Mouse (Mus musculus) limb, embryonic 11.5 days (tissue): ENCODE data around the gene Endou. TPM values are rescaled to one million over a fixed set of nuclear protein-coding genes. Genes with fewer than 3 reads are reported as not detected.

Experiments used
- ATAC-seq: fragments of 200-750 bp; cut with Nextera tagmentation; 2 replicates; pipeline ENCODE4 v1.8.0; 2017; ENCODE audit warnings: low read depth; ENCODE audit not compliant: insufficient number of reproducible peaks, low FRiP score, low TSS enrichment
- DNase-seq: peaks from one replicate; pipeline ENCODE4 v3.0.0-alpha.2; 2015; ENCODE audit warnings: low spot score
- H3K27ac ChIP-seq: fragments of 300-500 bp; sonication (generic); replicated peaks from 2 replicates; pipeline ENCODE4 v1.5.1; 2014; ENCODE audit warnings: low read depth, mild to moderate bottlenecking, low read length
- H3K27me3 ChIP-seq: fragments of 300-500 bp; sonication (generic); 2 replicates; pipeline ENCODE4 v1.6.1; 2014; ENCODE audit warnings: mild to moderate bottlenecking, low read length, mixed read lengths; ENCODE audit not compliant: control insufficient read depth, insufficient read depth
- H3K36me3 ChIP-seq: fragments of 300-500 bp; sonication (generic); 2 replicates; pipeline ENCODE4 v1.6.1; 2014; ENCODE audit warnings: mild to moderate bottlenecking, low read length, moderate library complexity, mixed read lengths; ENCODE audit not compliant: control insufficient read depth, insufficient read depth
- H3K4me1 ChIP-seq: fragments of 300-500 bp; sonication (generic); 2 replicates; pipeline ENCODE4 v1.6.1; 2014; ENCODE audit warnings: low read length, mixed read lengths; ENCODE audit not compliant: control insufficient read depth, insufficient read depth
- H3K4me2 ChIP-seq: fragments of 300-500 bp; sonication (generic); 2 replicates; pipeline ENCODE4 v1.6.1; 2014; ENCODE audit warnings: low read depth, mild to moderate bottlenecking, moderate library complexity; ENCODE audit not compliant: severe bottlenecking
- H3K4me3 ChIP-seq: fragments of 300-500 bp; sonication (generic); 2 replicates; pipeline ENCODE4 v1.5.1; 2014; ENCODE audit warnings: low read depth, low read length
- H3K9ac ChIP-seq: fragments of 300-500 bp; sonication (generic); 2 replicates; pipeline ENCODE4 v1.6.1; 2014; ENCODE audit warnings: mild to moderate bottlenecking, low read length
- H3K9me3 ChIP-seq: fragments of 300-500 bp; sonication (generic); 2 replicates; pipeline ENCODE4 v1.6.1; 2016; ENCODE audit warnings: low read length; ENCODE audit not compliant: control insufficient read depth
- WGBS: fragments of 180-500 bp; shearing (Covaris S2); extraction: QIAGEN DNeasy Blood & Tissue Kit; methylation state at CpG from one replicate; pipeline ENCODE4 v1.1.7; 2014; 5-methylcytosine and 5-hydroxymethylcytosine counted together
- polyA plus RNA-seq: library from polyadenylated mRNA; unstranded; fragments of >200 nt; fragmentation: Nextera tagmentation; extraction: Ambion mirVana; gene quantifications from 2 replicates; pipeline ENCODE4 v1.2.1, GENCODE M21; 2014

Gene Endou
- polyA plus RNA-seq, 1 experiment from 2014 or later: 0.25 TPM

GRCm38 (mm10) chr15:97751676-97752075, 20.5 kb upstream of the Endou start:
- Histone ChIP-seq H3K4me3 (no peak overlapping the region), H3K4me2 (no peak overlapping the region), H3K4me1 (peaks cover 14% of the 10 kb centered on the region), H3K36me3 (peaks cover 2% of the 10 kb centered on the region; the same call in 1 of the 2 replicates), H3K27me3 (no peaks in the 10 kb centered on the region), H3K9ac (no peak overlapping the region), H3K27ac (no peak overlapping the region), H3K9me3 (no peaks in the 10 kb centered on the region)
- ATAC-seq (no peak), DNase-seq (no peak)
- 85% methylated on average over 2 of the region's 2 CpGs for WGBS

- Histone ChIP-seq H3K4me3 (no peak overlapping the region), H3K27me3 (no peaks in the 10 kb centered on the region), H3K36me3 (peaks cover 2% of the 10 kb centered on the region; the same call in 1 of the 2 replicates), H3K9ac (no peak overlapping the region; the same call in 1 of the 2 replicates), H3K4me2 (no peak overlapping the region), H3K27ac (0 out of 2 replicates have a peak overlapping the region, but pooled peaks have one; percentile 26), H3K9me3 (no peaks in the 10 kb centered on the region), H3K4me1 (peaks cover 14% of the 10 kb centered on the region)
- DNase-seq (peak; percentile 69), ATAC-seq (peak; percentile 42; the same call in 1 of the 2 replicates)
- WGBS: 49% methylated on average over 12 of the region's 12 CpGs
These were observed 19.6 kb upstream of the Endou start for GRCm38 (mm10) chr15:97750697-97751096.

GRCm38 (mm10) chr15:97749841-97750240, 18.7 kb upstream of the Endou start:
- WGBS: 87% methylated on average over 13 of the region's 13 CpGs
- Histone ChIP-seq H3K9me3 (no peaks in the 10 kb centered on the region), H3K27ac (no peak overlapping the region), H3K27me3 (no peaks in the 10 kb centered on the region), H3K36me3 (peaks cover 2% of the 10 kb centered on the region; the same call in 1 of the 2 replicates), H3K4me3 (no peak overlapping the region), H3K4me2 (no peak overlapping the region), H3K9ac (no peak overlapping the region), H3K4me1 (peaks cover 11% of the 10 kb centered on the region)
- no peak for ATAC-seq
- DNase-seq: no peak

- H3K4me1 ChIP-seq: peaks cover 10% of the 10 kb centered on the region
These were observed 18.3 kb upstream of the Endou start for GRCm38 (mm10) chr15:97749397-97749796.

GRCm38 (mm10) chr15:97748964-97749363, 17.8 kb upstream of the Endou start:
- no peaks in the 10 kb centered on the region for H3K9me3 ChIP-seq
- no peak overlapping the region for H3K27ac ChIP-seq

More at GRCm38 (mm10) chr15:97749397-97749796, 18.3 kb upstream of the Endou start:
- no peak overlapping the region for H3K27ac ChIP-seq
- H3K4me3 ChIP-seq: no peak overlapping the region
- H3K27me3 ChIP-seq: no peaks in the 10 kb centered on the region
- WGBS: 91% methylated on average over 9 of the region's 9 CpGs
- DNase-seq (no peak), ATAC-seq (no peak)
- no peaks in the 10 kb centered on the region for H3K9me3 ChIP-seq
- peaks cover 2% of the 10 kb centered on the region; the same call in 1 of the 2 replicates for H3K36me3 ChIP-seq
- no peak overlapping the region for H3K4me2 ChIP-seq
- H3K9ac ChIP-seq: no peak overlapping the region

GRCm38 (mm10) chr15:97748309-97748708, 17.2 kb upstream of the Endou start:
- Histone ChIP-seq H3K36me3 (peaks cover 2% of the 10 kb centered on the region; the same call in 1 of the 2 replicates), H3K9me3 (no peaks in the 10 kb centered on the region), H3K27me3 (no peaks in the 10 kb centered on the region), H3K4me3 (no peak overlapping the region), H3K27ac (no peak overlapping the region), H3K4me2 (no peak overlapping the region), H3K9ac (no peak overlapping the region), H3K4me1 (peaks cover 6% of the 10 kb centered on the region)
- no peak for ATAC-seq
- DNase-seq: no peak
- 53% methylated on average over 10 of the region's 10 CpGs for WGBS

More at GRCm38 (mm10) chr15:97748964-97749363, 17.8 kb upstream of the Endou start:
- WGBS: 90% methylated on average over 4 of the region's 4 CpGs
- no peak overlapping the region for H3K4me2 ChIP-seq
- H3K36me3 ChIP-seq: peaks cover 2% of the 10 kb centered on the region; the same call in 1 of the 2 replicates
- peaks cover 6% of the 10 kb centered on the region for H3K4me1 ChIP-seq
- no peaks in the 10 kb centered on the region for H3K27me3 ChIP-seq
- H3K4me3 ChIP-seq: no peak overlapping the region
- DNase-seq (no peak), ATAC-seq (no peak)
- H3K9ac ChIP-seq: no peak overlapping the region

- no peak for DNase-seq
- no peaks in the 10 kb centered on the region for H3K27me3 ChIP-seq
- H3K4me3 ChIP-seq: no peak overlapping the region
- no peaks in the 10 kb centered on the region for H3K9me3 ChIP-seq
- ATAC-seq: no peak
- H3K4me1 ChIP-seq: peaks cover 6% of the 10 kb centered on the region
- H3K36me3 ChIP-seq: peaks cover 2% of the 10 kb centered on the region; the same call in 1 of the 2 replicates
- H3K9ac ChIP-seq: no peak overlapping the region
- no peak overlapping the region for H3K4me2 ChIP-seq
- no peak overlapping the region for H3K27ac ChIP-seq
- 90% methylated on average over 4 of the region's 4 CpGs for WGBS
These were observed 16.3 kb upstream of the Endou start for GRCm38 (mm10) chr15:97747486-97747885.

- Histone ChIP-seq H3K27me3 (no peaks in the 10 kb centered on the region), H3K4me1 (peaks cover 6% of the 10 kb centered on the region), H3K9ac (no peak overlapping the region), H3K36me3 (peaks cover 2% of the 10 kb centered on the region; the same call in 1 of the 2 replicates), H3K9me3 (no peaks in the 10 kb centered on the region), H3K4me3 (no peak overlapping the region), H3K4me2 (no peak overlapping the region), H3K27ac (no peak overlapping the region)
- ATAC-seq (no peak), DNase-seq (no peak)
- 94% methylated on average over 24 of the region's 24 CpGs for WGBS
These were observed 15.6 kb upstream of the Endou start for GRCm38 (mm10) chr15:97746748-97747147.

- Histone ChIP-seq H3K36me3 (peaks cover 2% of the 10 kb centered on the region; the same call in 1 of the 2 replicates), H3K27ac (no peak overlapping the region), H3K4me2 (no peak overlapping the region), H3K4me1 (peaks cover 6% of the 10 kb centered on the region), H3K9me3 (no peaks in the 10 kb centered on the region), H3K27me3 (no peaks in the 10 kb centered on the region), H3K9ac (no peak overlapping the region), H3K4me3 (no peak overlapping the region)
- 91% methylated on average over 10 of the region's 10 CpGs for WGBS
- DNase-seq (no peak), ATAC-seq (no peak)
These were observed 15.1 kb upstream of the Endou start for GRCm38 (mm10) chr15:97746278-97746677.
